Mouse (Mus musculus): ENCODE results near the gene S1pr5. TPM values are rescaled to one million over a fixed set of nuclear protein-coding genes. Genes with fewer than 3 reads are reported as not detected.
"Not testable (repeated sequence)": the region's sequence is repeated elsewhere in the genome, so short reads cannot be mapped to it uniquely, and the experiment has no call there.

The S1pr5 gene
- polyA plus RNA-seq, 1 experiment from 2014 or later = 0.46 TPM

- H3K27me3 ChIP-seq (ENCODE audit: insufficient read depth, poor library complexity, severe bottlenecking) = no peaks in the 10 kb centered on the region
- no peak overlapping the region for H3K27ac ChIP-seq
- DNase-seq (ENCODE audit: low spot score) = no peak
- H3K9me3 ChIP-seq = no peaks in the 10 kb centered on the region
- H3K4me3 ChIP-seq = no peak overlapping the region
- 89% methylated on average over 8 of the region's 8 CpGs for WGBS
- H3K36me3 ChIP-seq = peaks cover 98% of the 10 kb centered on the region
- peaks cover 25% of the 10 kb centered on the region for H3K4me1 ChIP-seq
Measured at GRCm38 (mm10) chr9:21276307-21276706, 28.1 kb upstream of the S1pr5 start.

DNA sequence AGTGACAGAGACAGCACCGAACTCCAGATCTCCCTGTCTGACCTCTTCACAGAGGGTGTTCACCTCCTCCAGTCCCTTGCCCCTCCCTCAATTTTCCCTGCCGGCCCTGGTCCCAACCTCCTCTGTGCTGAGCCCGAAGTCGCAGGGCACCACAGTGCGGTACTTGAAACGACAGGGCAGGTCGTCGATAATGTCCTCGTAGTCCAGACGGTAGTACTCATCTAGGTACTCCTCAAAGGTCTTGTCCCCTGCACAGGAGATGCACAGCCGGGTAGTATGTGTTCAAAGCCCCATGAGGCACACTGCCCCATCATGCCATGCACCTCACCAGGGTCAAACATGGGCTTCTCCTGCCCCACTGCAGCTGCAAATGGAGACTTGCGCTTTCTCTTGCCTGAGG is 27.5 kb upstream of the S1pr5 start:
- Histone ChIP-seq H3K9me3 (no peaks in the 10 kb centered on the region), H3K36me3 (peaks cover 98% of the 10 kb centered on the region), H3K27ac (no peak overlapping the region), H3K27me3 (ENCODE audit: insufficient read depth, poor library complexity, severe bottlenecking) (no peaks in the 10 kb centered on the region), H3K4me3 (no peak overlapping the region), H3K4me1 (peaks cover 25% of the 10 kb centered on the region)
- no peak for DNase-seq (ENCODE audit: low spot score)
- WGBS = 87% methylated on average over 12 of the region's 12 CpGs

GRCm38 (mm10) chr9:21275013-21275710 is 26.9 kb upstream of the S1pr5 start:
- H3K4me1 ChIP-seq = peaks cover 25% of the 10 kb centered on the region

GRCm38 (mm10) chr9:21274336-21274735 is 26.1 kb upstream of the S1pr5 start:
- Histone ChIP-seq H3K27me3 (ENCODE audit: insufficient read depth, poor library complexity, severe bottlenecking) (no peaks in the 10 kb centered on the region), H3K4me1 (peaks cover 25% of the 10 kb centered on the region), H3K36me3 (peaks cover 98% of the 10 kb centered on the region), H3K9me3 (no peaks in the 10 kb centered on the region), H3K4me3 (no peak overlapping the region), H3K27ac (no peak overlapping the region)
- DNase-seq (ENCODE audit: low spot score) = no peak
- WGBS = 65% methylated on average over 3 of the region's 3 CpGs

More at GRCm38 (mm10) chr9:21275013-21275710, 26.9 kb upstream of the S1pr5 start:
- Histone ChIP-seq H3K36me3 (peaks cover 100% of the 10 kb centered on the region), H3K27me3 (ENCODE audit: insufficient read depth, poor library complexity, severe bottlenecking) (no peaks in the 10 kb centered on the region), H3K4me3 (no peak overlapping the region), H3K27ac (no peak overlapping the region), H3K9me3 (no peaks in the 10 kb centered on the region)
- DNase-seq (ENCODE audit: low spot score) = no peak
- WGBS = 76% methylated on average over 7 of the region's 7 CpGs

DNA sequence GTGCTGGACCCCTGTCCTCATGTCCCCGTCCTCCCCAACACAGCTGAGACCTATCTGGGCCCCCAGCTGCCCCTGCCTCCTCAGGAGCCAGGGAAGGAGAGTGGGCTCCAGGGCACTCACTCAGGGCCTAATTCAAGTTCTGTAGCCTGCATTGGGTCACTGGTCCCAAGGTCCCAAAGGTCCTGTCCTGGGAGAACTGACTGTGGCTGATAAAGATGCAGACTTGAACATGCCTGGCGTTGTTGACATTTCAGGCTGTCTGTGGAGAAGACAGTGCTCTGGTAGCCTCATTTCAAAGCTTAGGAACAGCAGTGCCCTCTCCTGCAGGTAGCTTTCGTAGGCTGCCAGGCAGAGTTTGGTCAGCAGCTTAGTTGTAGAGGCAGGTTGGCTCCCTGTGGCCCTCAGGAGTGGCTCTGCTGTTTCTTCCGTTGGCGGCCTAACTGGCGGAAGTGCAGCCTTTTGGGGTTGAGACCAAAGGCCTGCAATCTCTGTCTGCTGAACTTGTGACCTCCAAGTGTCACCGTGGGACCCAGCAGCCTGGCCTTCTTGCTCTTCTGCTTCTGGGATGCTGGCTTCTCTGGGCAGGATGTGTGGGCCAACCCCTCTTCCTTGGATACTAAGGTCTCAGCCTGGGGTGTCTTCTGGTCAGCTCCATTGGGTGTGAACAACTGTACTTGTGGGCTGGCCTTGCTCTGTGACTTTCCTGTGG is 25.4 kb upstream of the S1pr5 start:
- DNase-seq (ENCODE audit: low spot score) = no peak
- Histone ChIP-seq H3K9me3 (no peaks in the 10 kb centered on the region), H3K36me3 (peaks cover 98% of the 10 kb centered on the region), H3K4me1 (peaks cover 25% of the 10 kb centered on the region), H3K27me3 (ENCODE audit: insufficient read depth, poor library complexity, severe bottlenecking) (no peaks in the 10 kb centered on the region), H3K4me3 (no peak overlapping the region), H3K27ac (peak overlapping the region; percentile 44)
- 68% methylated on average over 7 of the region's 7 CpGs for WGBS

DNA sequence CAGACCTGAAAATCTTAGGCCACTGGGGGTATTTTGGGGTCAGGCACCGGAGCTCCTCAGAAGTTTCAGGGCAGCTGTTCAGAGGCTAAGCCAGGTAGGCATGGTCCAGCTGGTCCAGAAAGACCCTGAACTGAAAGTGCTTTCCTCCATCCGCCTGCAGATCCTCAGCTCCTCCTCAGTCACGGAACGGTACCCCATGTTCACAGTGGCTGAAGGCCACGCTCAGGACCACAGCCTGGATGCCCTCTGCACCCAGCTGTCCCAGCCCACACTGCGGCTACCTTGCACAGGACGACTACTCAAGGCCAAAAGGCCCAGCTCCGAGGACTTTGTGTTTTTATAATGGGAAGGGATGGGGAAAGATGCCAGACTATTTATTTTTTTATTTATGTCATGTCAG is 24.9 kb upstream of the S1pr5 start:
- Histone ChIP-seq H3K27me3 (ENCODE audit: insufficient read depth, poor library complexity, severe bottlenecking) (no peaks in the 10 kb centered on the region), H3K4me3 (no peak overlapping the region)
- WGBS = 83% methylated on average over 8 of the region's 8 CpGs

GRCm38 (mm10) chr9:21272391-21272790 is 24.1 kb upstream of the S1pr5 start:
- 86% methylated on average over 9 of the region's 9 CpGs for WGBS
- Histone ChIP-seq H3K36me3 (peaks cover 96% of the 10 kb centered on the region), H3K4me3 (no peak overlapping the region), H3K27me3 (ENCODE audit: insufficient read depth, poor library complexity, severe bottlenecking) (no peaks in the 10 kb centered on the region), H3K27ac (no peak overlapping the region), H3K9me3 (no peaks in the 10 kb centered on the region), H3K4me1 (peaks cover 26% of the 10 kb centered on the region)
- no peak for DNase-seq (ENCODE audit: low spot score)

More for the DNA sequence above, 24.9 kb upstream of the S1pr5 start:
- H3K4me1 ChIP-seq = peaks cover 25% of the 10 kb centered on the region
- DNase-seq (ENCODE audit: low spot score) = no peak
- H3K27ac ChIP-seq = 0 out of 2 replicates have a peak overlapping the region, but pooled peaks have one; percentile 44
- peaks cover 98% of the 10 kb centered on the region for H3K36me3 ChIP-seq
- no peaks in the 10 kb centered on the region for H3K9me3 ChIP-seq

DNA sequence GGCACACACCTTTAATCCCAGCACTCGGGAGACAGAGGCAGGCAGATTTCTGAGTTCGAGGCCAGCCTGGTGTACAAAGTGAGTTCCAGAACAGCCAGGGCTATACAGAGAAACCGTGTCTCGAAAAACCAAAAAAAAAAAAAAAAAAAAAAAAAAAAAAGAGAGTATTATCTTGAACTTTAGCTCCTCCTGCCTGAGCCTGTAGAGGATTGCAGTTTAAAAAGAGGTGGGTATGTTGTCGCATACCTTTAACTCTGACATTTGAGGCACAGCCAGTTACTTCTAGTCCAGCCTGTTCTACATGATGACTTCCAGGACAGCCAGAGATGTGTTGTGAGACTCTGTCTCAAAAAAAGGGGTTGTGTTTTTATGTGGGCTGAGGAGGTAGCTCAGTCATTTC is 21.3 kb upstream of the S1pr5 start:
- DNase-seq (ENCODE audit: low spot score); H3K9me3 ChIP-seq; H3K27ac ChIP-seq; H3K27me3 ChIP-seq (ENCODE audit: insufficient read depth, poor library complexity, severe bottlenecking); H3K4me3 ChIP-seq: not testable (repeated sequence)
- H3K36me3 ChIP-seq = peaks cover 78% of the 10 kb centered on the region
- WGBS = 78% methylated on average over 5 of the region's 5 CpGs
- H3K4me1 ChIP-seq = peaks cover 40% of the 10 kb centered on the region

- no peak for DNase-seq (ENCODE audit: low spot score)
- Histone ChIP-seq H3K27me3 (ENCODE audit: insufficient read depth, poor library complexity, severe bottlenecking) (no peaks in the 10 kb centered on the region), H3K27ac (no peak overlapping the region; the same call in 1 of the 2 replicates), H3K36me3 (peaks cover 65% of the 10 kb centered on the region), H3K9me3 (no peaks in the 10 kb centered on the region), H3K4me3 (no peak overlapping the region), H3K4me1 (peaks cover 32% of the 10 kb centered on the region)
- 94% methylated on average over 16 of the region's 16 CpGs for WGBS
Measured at GRCm38 (mm10) chr9:21268305-21268704, 20.1 kb upstream of the S1pr5 start.

DNA sequence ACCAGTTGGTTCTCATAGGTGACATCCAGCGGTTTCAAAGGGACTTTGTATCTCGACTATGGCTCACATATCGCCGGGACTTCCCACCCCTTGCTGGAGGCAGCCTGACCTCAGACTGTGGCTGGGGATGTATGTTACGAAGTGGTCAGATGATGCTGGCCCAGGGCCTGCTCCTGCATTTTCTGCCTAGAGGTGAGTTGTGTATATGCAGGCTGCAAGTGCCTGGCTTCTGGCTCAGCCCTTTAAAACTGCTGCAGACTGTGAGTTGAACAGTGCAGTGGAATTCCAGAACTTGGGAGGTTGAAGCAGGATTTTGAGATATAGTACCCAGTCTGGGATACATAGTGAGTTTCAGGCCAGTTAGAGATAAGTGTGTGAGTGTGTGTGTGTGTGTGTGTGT is 18.6 kb upstream of the S1pr5 start:
- Histone ChIP-seq H3K27me3 (ENCODE audit: insufficient read depth, poor library complexity, severe bottlenecking) (no peaks in the 10 kb centered on the region), H3K9me3 (no peaks in the 10 kb centered on the region), H3K4me1 (peaks cover 29% of the 10 kb centered on the region), H3K4me3 (peak overlapping the region; percentile 79; the same call in 1 of the 2 replicates), H3K36me3 (peaks cover 51% of the 10 kb centered on the region), H3K27ac (no peak overlapping the region)
- no peak for DNase-seq (ENCODE audit: low spot score)
- WGBS = 80% methylated on average over 5 of the region's 5 CpGs

DNA sequence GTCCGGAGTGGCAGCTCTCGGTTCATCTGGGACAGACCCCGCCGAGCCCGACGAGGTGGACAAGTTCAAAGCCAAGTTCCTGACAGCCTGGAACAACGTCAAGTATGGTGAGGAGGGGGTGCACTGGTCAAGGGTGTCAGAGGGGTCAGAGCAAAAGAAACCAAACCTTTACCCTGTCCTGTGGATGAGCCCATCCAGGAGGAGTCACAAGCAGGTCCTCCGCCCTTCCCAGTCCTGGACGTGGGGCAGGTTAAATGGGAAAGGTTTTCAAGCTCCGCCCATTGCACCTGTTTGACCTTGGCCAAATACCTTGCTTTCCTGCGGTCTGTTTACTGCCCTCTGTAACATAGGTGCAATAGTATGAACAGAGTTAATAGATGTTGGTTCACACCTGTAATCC is 17.4 kb upstream of the S1pr5 start:
- WGBS = 8% methylated on average over 11 of the region's 11 CpGs
- Histone ChIP-seq H3K9me3 (no peaks in the 10 kb centered on the region), H3K36me3 (peaks cover 39% of the 10 kb centered on the region), H3K4me1 (peaks cover 29% of the 10 kb centered on the region), H3K27ac (peak overlapping the region; percentile 91), H3K4me3 (peak overlapping the region; percentile 79), H3K27me3 (ENCODE audit: insufficient read depth, poor library complexity, severe bottlenecking) (0 out of 2 replicates have a peak, but pooled peaks cover 2% of the 10 kb centered on the region)
- no peak for DNase-seq (ENCODE audit: low spot score)

DNA sequence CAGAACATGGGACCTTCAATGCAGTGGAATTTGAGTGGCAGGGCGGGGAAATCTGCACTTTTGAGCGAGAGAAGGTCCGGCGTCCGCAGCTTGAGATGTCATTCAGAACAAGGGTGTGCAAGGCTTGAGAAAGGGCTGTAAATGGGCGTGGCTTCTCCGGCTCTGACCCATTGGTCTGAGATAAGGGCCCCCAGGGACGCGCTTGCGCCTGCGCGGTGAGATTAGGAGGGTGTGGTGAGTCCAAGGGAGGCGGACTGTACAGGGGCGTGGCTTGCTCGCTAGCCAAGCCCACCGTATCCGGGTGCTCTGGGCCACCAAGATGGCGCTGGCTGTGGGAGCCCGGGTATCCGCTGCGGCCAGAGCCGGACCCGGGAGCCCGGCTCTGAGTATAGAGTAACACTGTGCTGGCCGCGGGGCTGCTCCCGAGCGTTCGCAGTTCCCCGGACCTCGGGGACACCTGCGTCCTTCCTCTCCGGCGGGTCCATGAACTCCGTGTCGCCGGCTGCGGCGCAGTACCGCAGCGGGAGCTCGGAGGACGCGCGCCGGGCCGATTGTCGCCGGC is 16.8 kb upstream of the S1pr5 start, which contains the start of gene Atg4d:
Gene Atg4d, plus strand, starts transcription at position 294 of the 562 bp plus-strand sequence.
- Histone ChIP-seq H3K9me3 (no peaks in the 10 kb centered on the region), H3K36me3 (peaks cover 33% of the 10 kb centered on the region), H3K4me3 (peak within 1 kb of the TSS; percentile 79), H3K27ac (peak within 1 kb of the TSS; percentile 91), H3K27me3 (ENCODE audit: insufficient read depth, poor library complexity, severe bottlenecking) (0 out of 2 replicates have a peak, but pooled peaks cover 6% of the 10 kb centered on the region), H3K4me1 (peaks cover 29% of the 10 kb centered on the region)
- DNase-seq (ENCODE audit: low spot score) = peak; percentile 100
- under 1% methylated on average over 49 of the region's 49 CpGs for WGBS

Data from heart, embryonic 10.5 days (tissue).